Mouse (Mus musculus) liver, adult 2 months (tissue): ENCODE results near the gene Anapc11.

Experiments
- CTCF ChIP-seq: fragments of 200-500 bp; IDR thresholded peaks from 2 replicates; pipeline ENCODE4 v1.5.1; 2011; ENCODE audit warnings: low read depth, low read length, control low read depth
- POLR2A ChIP-seq: fragments of 200-500 bp; IDR thresholded peaks from 2 replicates; pipeline ENCODE4 v1.6.1; 2011; ENCODE audit warnings: low read length, control low read depth; ENCODE audit not compliant: insufficient read depth; ENCODE audit errors: extremely low read depth

GRCm38 (mm10) chr11:120571754-120572416, 26.3 kb upstream of the Anapc11 start:
- TF ChIP-seq POLR2A = no peak
- TF ChIP-seq CTCF = no peak
